9 mouse cellular contexts compared by ENCODE assay signal in the genomic region with DNA sequence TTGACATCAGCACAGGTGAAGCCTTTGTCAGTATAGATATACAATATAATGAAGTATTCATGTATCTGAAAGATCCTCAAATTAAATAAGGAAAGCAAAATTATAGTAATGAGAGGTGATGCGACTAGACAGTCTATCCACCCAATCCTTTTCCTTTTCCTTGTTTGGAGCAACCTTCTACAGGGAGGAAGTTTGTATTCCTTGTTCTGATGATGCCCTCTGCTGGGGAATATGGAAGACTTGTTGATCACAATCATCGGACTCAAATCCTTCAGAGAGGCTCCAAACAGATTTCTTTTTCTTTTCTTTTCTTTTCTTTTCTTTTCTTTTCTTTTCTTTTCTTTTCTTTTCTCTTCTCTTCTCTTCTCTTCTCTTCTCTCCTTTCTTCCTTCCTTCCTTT.
A peak's percentile ranks its signal among the peaks of the same experiment; 100 is the strongest.
DNase-seq lines count a peak whose midpoint lies in the region; ATAC-seq lines count a peak whose summit lies in the region.
"Had no signal": no experiment of that assay in that cellular context is flagged by ENCODE, and none has a peak within 500 bp of the region (broad histone marks: within the 10 kb centered on the region; RNA-seq: fewer than 3 reads in every experiment).

No protein-coding gene starts in this region.

- WGBS in midbrain, embryonic 11.5 days = 41% methylated on average over 2 of the region's 2 CpGs
- 44% methylated on average over 2 of the region's 2 CpGs for WGBS in midbrain, embryonic 10.5 days

- H3K9ac ChIP-seq in midbrain, embryonic 11.5 days (ENCODE audit: low read length) = no peak overlapping the region

- H3K27ac ChIP-seq in midbrain, embryonic 11.5 days (ENCODE audit: low read depth, low read length) = no peak overlapping the region
- H3K27ac ChIP-seq in midbrain, embryonic 10.5 days (replicated peaks) = no peak overlapping the region

- ATAC-seq in midbrain, embryonic 11.5 days (ENCODE audit: low FRiP score) = 0 out of 2 replicates have a peak, but pooled peaks have one; percentile 63

- DNase-seq in heart, postnatal 4 days = peak; percentile 16
- DNase-seq in heart, postnatal 36 days = no peak
- no peak for DNase-seq in midbrain, embryonic 11.5 days (ENCODE audit: low spot score, missing footprints)
- no peak for DNase-seq in midbrain, embryonic 10.5 days (ENCODE audit: low spot score)
- peak; percentile 68 for DNase-seq in embryo, embryonic 11 days
- peak; percentile 55 for DNase-seq in retina, postnatal 1 day
- DNase-seq in right cerebral cortex, postnatal 4 days = no peak
- no peak for DNase-seq in urinary bladder, postnatal 36 days (ENCODE audit: low spot score in 2 of 2)
- DNase-seq: adrenal gland, postnatal 25 days had no signal

- intact Hi-C loops in heart, postnatal 36 days (cut with DNase I) = loop anchor here (5.0 kb wide), 2 partner anchors 159 to 509 kb away; a partner anchor contains a TSS

- no peaks in the 10 kb centered on the region for H3K27me3 ChIP-seq in midbrain, embryonic 11.5 days (ENCODE audit: control insufficient read depth, insufficient read depth, low read length)
- H3K27me3 ChIP-seq in midbrain, embryonic 10.5 days (ENCODE audit: low read depth, poor library complexity, severe bottlenecking) = no peaks in the 10 kb centered on the region

- H3K4me2 ChIP-seq in midbrain, embryonic 11.5 days = no peak overlapping the region

- no peaks in the 10 kb centered on the region for H3K4me1 ChIP-seq in midbrain, embryonic 11.5 days (ENCODE audit: control insufficient read depth, insufficient read depth, low read length)
- H3K4me1 ChIP-seq in midbrain, embryonic 10.5 days = no peaks in the 10 kb centered on the region

- no peaks in the 10 kb centered on the region for H3K9me3 ChIP-seq in midbrain, embryonic 11.5 days (ENCODE audit: control insufficient read depth, low read length)
- H3K9me3 ChIP-seq in midbrain, embryonic 10.5 days (replicated peaks) = no peaks in the 10 kb centered on the region

- H3K36me3 ChIP-seq in midbrain, embryonic 11.5 days (ENCODE audit: control insufficient read depth, insufficient read depth, low read length) = no peaks in the 10 kb centered on the region
- no peaks in the 10 kb centered on the region for H3K36me3 ChIP-seq in midbrain, embryonic 10.5 days

- no peak overlapping the region for H3K4me3 ChIP-seq in midbrain, embryonic 11.5 days (ENCODE audit: low read depth, low read length)
- H3K4me3 ChIP-seq in midbrain, embryonic 10.5 days = no peak overlapping the region

Comparison
In these comparisons a context has a peak if more than half of its experiments do, and no peak if none do; other contexts are left out.
1. DNase-seq: peak in heart, postnatal 4 days (single experiment), embryo, embryonic 11 days (single experiment) and retina, postnatal 1 day (single experiment); none in heart, postnatal 36 days (0 of 2), midbrain, embryonic 11.5 days (single experiment), midbrain, embryonic 10.5 days (single experiment), right cerebral cortex, postnatal 4 days (single experiment) and urinary bladder, postnatal 36 days (0 of 2).